Comparison of ENCODE assay signal across 19 mouse cellular contexts in the genomic region with DNA sequence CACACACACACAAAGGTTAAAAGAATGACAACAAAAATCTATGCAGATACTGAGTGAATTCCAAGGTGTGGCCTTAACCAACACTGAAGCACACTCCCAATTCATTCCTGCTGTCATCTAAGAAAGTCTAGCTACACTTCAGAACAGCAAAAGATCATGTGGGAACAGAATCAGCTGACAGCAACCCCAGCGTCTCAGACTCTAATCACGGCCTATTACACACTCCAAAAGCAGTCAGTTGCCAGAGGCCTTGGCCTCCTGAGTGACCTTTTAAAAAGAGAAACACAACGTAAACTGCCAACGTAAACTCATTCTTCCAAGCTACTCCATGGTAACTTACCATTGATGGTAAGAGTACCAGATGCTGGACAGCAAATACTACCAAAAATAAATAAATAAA. TPM values are rescaled to one million over a fixed set of nuclear protein-coding genes. Genes with fewer than 3 reads are reported as not detected.
DNase-seq lines count a peak whose midpoint lies in the region; ATAC-seq and TF ChIP-seq lines count a peak whose summit lies in the region.
"Had no signal": no experiment of that assay in that cellular context is flagged by ENCODE, and none has a peak within 500 bp of the region (broad histone marks: within the 10 kb centered on the region; RNA-seq: fewer than 3 reads in every experiment).

No protein-coding gene starts in this region.

- H3K27ac ChIP-seq in heart, postnatal 0 days (ENCODE audit: low read depth): peak overlapping the region; percentile 51; the same call in 1 of the 2 replicates
- 0 out of 2 replicates have a peak overlapping the region, but pooled peaks have one; percentile 15 for H3K27ac ChIP-seq in brown adipose tissue, adult 24 weeks (replicated peaks; ENCODE audit: low read depth, low read length)
- no peak overlapping the region for H3K27ac ChIP-seq in forebrain, embryonic 14.5 days (ENCODE audit: low read depth, low read length)
- H3K27ac ChIP-seq in hindbrain, postnatal 0 days: no peak overlapping the region
- H3K27ac ChIP-seq: embryonic facial prominence, embryonic 12.5 days; hindbrain, embryonic 10.5 days; limb, embryonic 10.5 days; midbrain, embryonic 13.5 days had no signal

- H3K27me3 ChIP-seq in heart, postnatal 0 days (ENCODE audit: control insufficient read depth, insufficient read depth, low read length): no peaks in the 10 kb centered on the region
- no peaks in the 10 kb centered on the region for H3K27me3 ChIP-seq in forebrain, embryonic 14.5 days (replicated peaks; ENCODE audit: control insufficient read depth, insufficient read depth, low read length)
- H3K27me3 ChIP-seq in hindbrain, postnatal 0 days (ENCODE audit: insufficient read depth, low read length): no peaks in the 10 kb centered on the region
- H3K27me3 ChIP-seq: embryonic facial prominence, embryonic 12.5 days; megakaryocyte, embryonic 14.5 days; midbrain, embryonic 13.5 days had no signal

- no peak overlapping the region for H3K4me3 ChIP-seq in heart, postnatal 0 days (ENCODE audit: low read depth, low read length)
- H3K4me3 ChIP-seq in brown adipose tissue, adult 24 weeks (ENCODE audit: insufficient read depth, low read depth, low read length): no peak overlapping the region
- no peak overlapping the region for H3K4me3 ChIP-seq in forebrain, embryonic 14.5 days (ENCODE audit: low read depth, low read length)
- no peak overlapping the region for H3K4me3 ChIP-seq in hindbrain, postnatal 0 days (ENCODE audit: low read length)
- H3K4me3 ChIP-seq: embryonic facial prominence, embryonic 12.5 days; hindbrain, embryonic 10.5 days; limb, embryonic 10.5 days; megakaryocyte, embryonic 14.5 days; midbrain, embryonic 13.5 days had no signal

- no peak overlapping the region for H3K9ac ChIP-seq in heart, postnatal 0 days (replicated peaks; ENCODE audit: low read depth, low read length)
- no peak overlapping the region for H3K9ac ChIP-seq in forebrain, embryonic 14.5 days (ENCODE audit: low read length)
- no peak overlapping the region for H3K9ac ChIP-seq in hindbrain, postnatal 0 days (replicated peaks; ENCODE audit: low read length)
- H3K9ac ChIP-seq: embryonic facial prominence, embryonic 12.5 days; midbrain, embryonic 13.5 days had no signal

- peaks cover 27% of the 10 kb centered on the region for H3K4me1 ChIP-seq in heart, postnatal 0 days (ENCODE audit: control insufficient read depth, insufficient read depth)
- peaks cover 26% of the 10 kb centered on the region for H3K4me1 ChIP-seq in brown adipose tissue, adult 24 weeks (ENCODE audit: control insufficient read depth, insufficient read depth, insufficient read length, low read length)
- H3K4me1 ChIP-seq in forebrain, embryonic 14.5 days (ENCODE audit: control insufficient read depth, insufficient read depth, low read length): no peaks in the 10 kb centered on the region
- no peaks in the 10 kb centered on the region for H3K4me1 ChIP-seq in hindbrain, postnatal 0 days (ENCODE audit: insufficient read depth, low read length)
- H3K4me1 ChIP-seq: embryonic facial prominence, embryonic 12.5 days; limb, embryonic 10.5 days had no signal

- peak; percentile 77 for ATAC-seq in heart, postnatal 0 days (ENCODE audit: insufficient read depth, low read depth)
- no peak for ATAC-seq in forebrain, embryonic 14.5 days
- no peak for ATAC-seq in hindbrain, postnatal 0 days
- ATAC-seq: midbrain, embryonic 13.5 days had no signal

- H3K36me3 ChIP-seq in heart, postnatal 0 days (replicated peaks; ENCODE audit: control insufficient read depth, insufficient read depth, low read length): no peaks in the 10 kb centered on the region
- H3K36me3 ChIP-seq in forebrain, embryonic 14.5 days (ENCODE audit: control insufficient read depth, insufficient read depth, low read length): peaks cover 4% of the 10 kb centered on the region; the same call in 1 of the 2 replicates
- H3K36me3 ChIP-seq in hindbrain, postnatal 0 days (ENCODE audit: insufficient read depth, low read length): no peaks in the 10 kb centered on the region
- H3K36me3 ChIP-seq: embryonic facial prominence, embryonic 12.5 days had no signal

- no peak for TF ChIP-seq EP300 in heart, postnatal 0 days (IDR thresholded peaks at IDR 0.05; ENCODE audit: low read depth)

- no peaks in the 10 kb centered on the region for H3K9me3 ChIP-seq in heart, postnatal 0 days (replicated peaks; ENCODE audit: control insufficient read depth, low read length)
- no peaks in the 10 kb centered on the region for H3K9me3 ChIP-seq in forebrain, embryonic 14.5 days (replicated peaks; ENCODE audit: control insufficient read depth, low read length)
- no peaks in the 10 kb centered on the region for H3K9me3 ChIP-seq in hindbrain, postnatal 0 days (ENCODE audit: low read length)
- H3K9me3 ChIP-seq: embryonic facial prominence, embryonic 12.5 days; hindbrain, embryonic 10.5 days; limb, embryonic 10.5 days; megakaryocyte, embryonic 14.5 days; midbrain, embryonic 13.5 days had no signal

- H3K4me2 ChIP-seq in heart, postnatal 0 days (ENCODE audit: low read depth, low read length): no peak overlapping the region
- H3K4me2 ChIP-seq in forebrain, embryonic 14.5 days (ENCODE audit: low read length): no peak overlapping the region
- no peak overlapping the region for H3K4me2 ChIP-seq in hindbrain, postnatal 0 days (ENCODE audit: low read depth, low read length)
- H3K4me2 ChIP-seq: embryonic facial prominence, embryonic 12.5 days; midbrain, embryonic 13.5 days had no signal

- 17% methylated on average over 4 of the region's 4 CpGs for WGBS in heart, postnatal 0 days
- 82% methylated on average over 4 of the region's 4 CpGs for WGBS in forebrain, embryonic 14.5 days
- WGBS in hindbrain, postnatal 0 days: 50% methylated on average over 4 of the region's 4 CpGs

- TF ChIP-seq CTCF in heart, postnatal 0 days (IDR thresholded peaks at IDR 0.05; ENCODE audit: low read depth): no peak
- TF ChIP-seq CTCF in hindbrain, postnatal 0 days (IDR thresholded peaks at IDR 0.05; ENCODE audit: low read depth): no peak

- peak; percentile 67 for DNase-seq in heart, postnatal 0 days (ENCODE audit: low spot score)
- no peak for DNase-seq in heart, adult 11 months
- DNase-seq in adipocyte (ENCODE audit: low spot score): peak; percentile 76
- DNase-seq in adrenal gland, adult 8-10 months: peak; percentile 25
- no peak for DNase-seq in forebrain, embryonic 14.5 days (ENCODE audit: low spot score)
- no peak for DNase-seq in hindbrain, postnatal 0 days (ENCODE audit: low spot score)
- DNase-seq: cerebellum, adult 11 months; cerebellum, adult 9-11 months; kidney, adult 2 months; kidney, postnatal 10 days; liver; right cerebral cortex, postnatal 14 days; spleen, adult 18-20 months had no signal

RNA-seq across cellular contexts. Expression of a gene that starts 15.3 kb away (rescaled TPM):
- 8.8 and 12.5 TPM in 2 replicates for total RNA-seq in heart, postnatal 0 days (2014; rRNA removed; ENCODE audit: low replicate concordance)
- polyA plus RNA-seq in heart, postnatal 0 days (2015; fragmentation: Nextera tagmentation; extraction: Ambion mirVana): 8.6 and 8.8 TPM in 2 replicates
- total RNA-seq in adrenal gland, adult 8-10 months (2022): 10 to 100 TPM; 37.4 to 45.0 (median 41.1) TPM
- 12.7 and 14.1 TPM in 2 replicates for polyA plus RNA-seq in brown adipose tissue, adult 24 weeks (2012; ENCODE audit: insufficient read depth, insufficient read length, missing spikeins)
- 23.0 and 27.4 TPM in 2 replicates for polyA plus RNA-seq in forebrain, embryonic 14.5 days (2014; fragmentation: Nextera tagmentation; extraction: Ambion mirVana)
- total RNA-seq in hindbrain, postnatal 0 days (2014; rRNA removed): 15.7 and 20.9 TPM in 2 replicates
- 11.9 and 13.0 TPM in 2 replicates for polyA plus RNA-seq in hindbrain, postnatal 0 days (2015; fragmentation: Nextera tagmentation; extraction: Ambion mirVana)

RNA-seq across cellular contexts. Expression of a gene that starts 58.1 kb away (rescaled TPM):
- total RNA-seq in heart, postnatal 0 days (2014; rRNA removed; ENCODE audit: low replicate concordance): 29.2 and 41.4 TPM in 2 replicates
- polyA plus RNA-seq in heart, postnatal 0 days (2015; fragmentation: Nextera tagmentation; extraction: Ambion mirVana): 36.7 and 38.1 TPM in 2 replicates
- 10 to 100 TPM; 62.9 to 72.7 (median 66.6) TPM for total RNA-seq in adrenal gland, adult 8-10 months (2022)
- 17.7 and 24.4 TPM in 2 replicates for polyA plus RNA-seq in brown adipose tissue, adult 24 weeks (2012; ENCODE audit: insufficient read depth, insufficient read length, missing spikeins)
- polyA plus RNA-seq in forebrain, embryonic 14.5 days (2014; fragmentation: Nextera tagmentation; extraction: Ambion mirVana): 54.5 and 60.6 TPM in 2 replicates
- 32.7 and 39.5 TPM in 2 replicates for total RNA-seq in hindbrain, postnatal 0 days (2014; rRNA removed)
- 48.9 and 49.0 TPM in 2 replicates for polyA plus RNA-seq in hindbrain, postnatal 0 days (2015; fragmentation: Nextera tagmentation; extraction: Ambion mirVana)

Comparison
In these comparisons a context has a peak if more than half of its experiments do, and no peak if none do; other contexts are left out.
1. DNase-seq: peak in heart, postnatal 0 days (single experiment), adipocyte (single experiment) and adrenal gland, adult 8-10 months (single experiment); none in heart, adult 11 months (single experiment), forebrain, embryonic 14.5 days (single experiment) and hindbrain, postnatal 0 days (single experiment).
2. H3K27ac ChIP-seq: peak in heart, postnatal 0 days (single experiment) and brown adipose tissue, adult 24 weeks (single experiment); none in forebrain, embryonic 14.5 days (single experiment) and hindbrain, postnatal 0 days (single experiment).